Mouse (Mus musculus) brain, embryonic 14.5 days (tissue): ENCODE measurements at regions not wholly inside any gene's neighbourhood (a gene's known extent, or its start where the extent isn't known, plus 50 kb on each side); places are given as distances from the start of the nearest gene placed in this dataset.

Source experiments
- DNase-seq: peaks from one replicate; pipeline ENCODE4 v3.0.0-alpha.2; 2011; ENCODE audit warnings: low read depth
- CTCF ChIP-seq: fragments of 200-500 bp; IDR thresholded peaks from 2 replicates; pipeline ENCODE4 v1.5.1; 2012; ENCODE audit warnings: inconsistent platforms, mild to moderate bottlenecking, moderate library complexity, borderline replicate concordance; ENCODE audit not compliant: insufficient read depth, insufficient read length; ENCODE audit errors: extremely low read depth
- POLR2A ChIP-seq: fragments of 200-500 bp; IDR thresholded peaks from 2 replicates; pipeline ENCODE4 v1.6.1; 2012; ENCODE audit warnings: mild to moderate bottlenecking, inconsistent platforms, borderline replicate concordance; ENCODE audit not compliant: poor library complexity, insufficient read depth, insufficient read length, severe bottlenecking; ENCODE audit errors: extremely low read depth

DNA sequence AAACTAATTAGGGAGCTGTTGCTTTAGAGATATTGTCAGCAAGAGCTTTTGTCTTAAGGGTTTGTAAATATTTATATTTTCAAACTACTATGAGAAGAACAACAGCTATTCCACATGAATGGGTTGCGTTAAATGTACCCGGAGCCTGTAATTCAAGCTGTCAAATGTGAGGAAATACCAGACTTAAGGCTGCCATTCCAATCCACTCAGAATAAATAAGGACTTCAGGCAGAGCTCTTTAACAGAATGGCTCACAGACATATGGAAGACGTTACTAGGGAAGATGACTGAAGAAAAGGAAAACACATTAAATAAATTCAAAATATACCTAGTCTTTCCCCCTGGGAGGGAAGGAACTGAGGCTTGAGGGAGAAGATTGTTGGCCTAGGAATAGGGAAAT, 400.7 kb upstream of the Pappa start:
- DNase-seq, result peak; percentile 52
- TF ChIP-seq CTCF (no peak), POLR2A (no peak)

DNA sequence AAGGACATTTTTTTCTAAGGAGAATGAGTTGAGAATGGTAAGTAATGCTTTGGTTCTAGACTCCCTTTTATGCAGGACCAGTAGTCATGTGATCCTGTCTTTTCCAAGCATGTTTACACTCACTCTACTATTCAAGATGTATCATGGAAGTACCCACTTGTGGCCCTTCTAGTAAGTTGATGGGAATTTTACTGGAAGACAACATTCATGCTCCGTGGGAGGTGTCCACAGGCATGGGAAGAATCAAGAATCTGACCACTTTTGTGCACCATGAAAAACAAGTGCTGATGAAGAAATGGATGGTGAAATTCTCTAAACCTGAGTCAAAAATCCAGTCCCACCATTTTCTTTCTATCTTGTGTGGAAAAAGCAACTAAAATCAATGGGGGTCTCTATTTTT, 399.1 kb upstream of the Pappa start:
- no peak for DNase-seq
- TF ChIP-seq POLR2A (no peak), CTCF (no peak)

DNA sequence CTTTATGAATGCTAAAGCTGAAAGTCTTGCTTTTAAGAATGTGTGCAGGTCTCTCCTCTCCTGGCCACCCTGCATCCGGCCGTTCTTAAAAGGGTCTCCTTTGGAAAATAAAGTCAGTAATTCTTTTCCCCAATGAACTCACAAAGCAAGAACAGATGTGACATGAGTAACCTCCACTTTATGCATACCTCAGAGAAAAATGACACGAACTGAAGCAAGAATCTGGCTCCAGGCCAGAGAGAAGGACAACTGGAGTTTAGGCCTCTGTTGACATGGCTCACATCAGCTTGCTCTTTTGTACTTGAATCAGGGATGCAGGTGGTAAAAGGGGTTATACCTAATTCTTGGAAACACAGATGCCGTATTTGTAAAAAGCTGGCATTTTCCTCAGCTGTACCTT, 368.0 kb upstream of the Pappa start:
- no peak for TF ChIP-seq POLR2A
- no peak for TF ChIP-seq CTCF
- peak; percentile 7 for DNase-seq

DNA sequence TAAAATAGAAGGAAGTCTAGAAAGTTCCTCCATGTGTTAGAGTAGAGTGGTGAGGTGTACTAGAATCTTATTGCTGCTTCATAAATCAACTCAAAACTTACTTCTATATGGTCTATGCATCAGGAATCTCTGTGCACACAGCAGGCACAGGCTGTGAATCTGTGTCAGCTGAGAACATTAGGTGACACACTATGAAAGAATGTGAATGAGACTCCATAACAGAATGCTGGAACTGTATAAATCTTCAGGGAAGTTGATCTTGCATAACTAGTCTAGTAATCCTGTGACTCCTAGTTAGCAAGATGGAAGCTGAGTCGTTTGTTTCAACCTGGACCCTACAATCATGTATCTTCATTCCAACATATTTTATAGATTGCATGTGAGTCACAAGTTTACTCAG, 355.4 kb upstream of the Pappa start:
- TF ChIP-seq POLR2A, result no peak
- TF ChIP-seq CTCF, result no peak
- DNase-seq, result no peak

DNA sequence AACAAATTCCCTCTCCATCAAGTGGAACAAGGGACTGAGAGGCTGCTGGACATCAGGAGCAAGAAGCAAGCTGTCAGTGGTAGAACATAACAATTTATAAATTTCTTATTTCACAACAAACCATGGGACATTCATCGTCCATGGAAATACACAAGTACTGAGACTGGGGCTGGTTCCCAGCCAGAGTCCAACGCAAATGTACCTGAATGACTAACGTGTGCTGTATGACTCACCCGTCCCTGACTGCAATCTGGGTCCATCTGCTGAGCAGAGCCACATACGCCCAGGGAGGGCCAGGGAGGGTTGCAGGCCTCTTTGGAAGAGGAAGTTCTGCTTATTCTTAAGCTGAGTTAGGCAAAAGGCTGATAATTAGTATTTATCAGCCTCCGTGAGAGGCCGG, 320.1 kb upstream of the Pappa start:
- TF ChIP-seq CTCF, result no peak
- no peak for TF ChIP-seq POLR2A
- no peak for DNase-seq

DNA sequence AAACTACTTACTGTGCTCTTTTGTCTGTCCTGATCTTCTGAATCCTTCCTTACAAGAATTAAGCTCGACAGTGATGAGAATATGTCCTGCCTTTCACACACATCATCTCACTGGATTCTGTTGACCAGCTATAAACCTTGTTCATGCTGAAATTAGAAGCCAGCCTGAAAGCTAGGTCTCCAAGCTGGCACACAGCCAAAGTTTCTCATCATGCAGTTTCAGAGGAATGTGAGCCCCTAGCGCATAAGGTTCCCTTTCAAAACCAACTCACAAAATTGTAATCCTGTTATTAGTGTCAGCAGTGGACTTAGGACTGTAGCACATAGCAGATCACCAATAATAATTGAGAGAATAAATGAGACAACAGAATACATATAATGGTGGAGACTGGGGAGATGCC, 319.0 kb upstream of the Pappa start:
- TF ChIP-seq POLR2A, result no peak
- no peak for TF ChIP-seq CTCF
- DNase-seq, result peak; percentile 31

DNA sequence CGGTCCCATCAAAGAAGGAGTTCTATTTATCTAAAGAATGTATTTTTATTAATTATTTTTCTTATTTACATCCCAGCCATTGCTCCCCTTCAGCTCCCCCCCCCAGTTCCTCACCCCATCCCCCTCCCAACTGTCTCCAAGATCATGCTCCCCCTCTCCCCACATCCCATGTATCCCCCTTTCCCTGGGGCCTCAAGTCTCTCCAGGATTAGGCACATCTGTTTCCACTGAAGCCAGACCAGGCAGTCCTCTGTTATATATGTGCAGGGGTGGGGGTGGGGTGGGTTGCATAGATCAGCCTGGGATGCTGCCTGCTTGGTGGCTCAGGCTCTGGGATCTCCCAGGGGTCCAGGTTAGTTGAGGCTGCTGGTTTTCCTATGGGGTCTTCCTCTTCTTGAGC, 316.8 kb upstream of the Pappa start:
- TF ChIP-seq POLR2A, result no peak
- no peak for TF ChIP-seq CTCF
- DNase-seq, result no peak

DNA sequence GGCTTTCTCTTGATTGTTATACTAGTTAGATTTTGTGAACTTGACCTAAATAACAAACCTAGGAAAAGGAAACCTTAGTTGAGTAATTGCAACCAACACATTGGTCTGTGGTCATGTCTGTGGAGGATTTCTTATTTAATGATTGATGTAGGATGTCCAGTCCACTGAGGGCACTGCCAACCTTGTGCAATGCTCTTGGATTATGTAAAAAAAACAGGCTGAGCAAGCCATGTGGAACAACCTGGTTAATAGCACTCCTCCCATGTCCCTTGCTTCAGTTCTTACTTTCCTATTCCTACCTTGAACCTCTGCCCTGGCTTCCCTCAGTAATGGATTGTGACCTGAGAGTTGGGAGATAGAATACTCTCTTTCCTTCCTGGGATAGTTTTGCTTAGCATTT, 312.0 kb upstream of the Pappa start:
- TF ChIP-seq POLR2A (no peak), CTCF (no peak)
- DNase-seq, result no peak

DNA sequence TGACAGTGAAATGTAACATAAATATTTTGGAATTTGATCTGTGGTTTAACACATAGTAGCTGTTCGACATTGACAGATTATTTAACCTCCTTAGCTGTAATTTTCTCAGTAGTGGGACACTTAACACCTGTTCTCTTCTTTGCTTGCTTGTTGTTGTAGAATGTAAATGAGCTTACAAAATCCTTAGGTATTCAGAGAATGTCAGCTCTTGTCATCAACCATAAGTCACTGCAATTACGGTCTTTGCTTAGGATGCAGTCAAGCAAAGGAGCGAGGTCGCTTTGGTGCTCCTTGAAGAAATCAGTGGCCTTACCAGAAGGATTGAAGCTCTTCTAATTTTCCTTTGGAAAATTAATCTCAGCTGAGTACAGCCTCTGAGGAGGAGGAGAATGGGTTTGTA, 311.2 kb upstream of the Pappa start:
- peak; percentile 12 for DNase-seq
- no peak for TF ChIP-seq CTCF
- TF ChIP-seq POLR2A, result no peak

DNA sequence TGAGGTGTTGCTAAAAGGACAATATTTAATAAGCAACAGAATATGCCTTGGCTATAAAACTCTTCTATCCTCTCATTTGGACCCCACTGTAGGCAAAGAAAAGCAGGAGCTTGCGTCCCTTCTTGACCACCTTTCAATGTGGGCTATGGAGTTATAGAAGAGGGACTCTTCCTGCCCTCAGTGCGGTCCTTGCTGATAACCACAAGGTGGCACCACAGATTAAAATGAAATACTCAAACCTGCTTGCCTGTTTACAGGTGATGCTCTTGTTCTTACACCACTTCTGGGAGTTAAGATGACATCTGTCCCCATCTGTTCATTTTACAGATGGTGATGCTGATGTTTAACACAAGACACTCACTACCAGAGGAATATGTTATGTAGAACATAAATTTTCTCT, 291.1 kb upstream of the Pappa start:
- peak; percentile 45 for DNase-seq
- TF ChIP-seq CTCF, result peak; percentile 59; the same call in 1 of the 2 replicates
- TF ChIP-seq POLR2A, result no peak

DNA sequence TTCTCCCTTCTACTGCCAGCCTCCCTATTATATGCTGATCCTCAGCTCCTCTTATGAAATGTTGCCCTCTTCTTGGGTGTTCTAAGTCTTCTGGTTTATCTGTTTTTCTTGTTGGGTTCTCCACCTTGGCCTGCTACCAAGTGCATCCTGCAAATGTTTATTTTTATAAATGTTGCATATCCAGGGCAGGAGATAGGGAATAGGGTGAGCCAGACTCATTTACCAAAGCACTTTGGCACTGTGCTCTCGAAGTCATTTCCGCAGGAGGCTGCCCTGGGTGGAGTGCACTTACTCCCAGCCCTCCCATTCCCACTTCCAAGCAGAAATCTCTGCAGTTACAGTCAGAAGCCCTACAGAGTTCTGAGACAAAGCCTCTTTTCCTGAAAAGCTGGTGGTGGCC, 249.5 kb upstream of the Pappa start:
- DNase-seq, result no peak
- no peak for TF ChIP-seq CTCF
- no peak for TF ChIP-seq POLR2A

DNA sequence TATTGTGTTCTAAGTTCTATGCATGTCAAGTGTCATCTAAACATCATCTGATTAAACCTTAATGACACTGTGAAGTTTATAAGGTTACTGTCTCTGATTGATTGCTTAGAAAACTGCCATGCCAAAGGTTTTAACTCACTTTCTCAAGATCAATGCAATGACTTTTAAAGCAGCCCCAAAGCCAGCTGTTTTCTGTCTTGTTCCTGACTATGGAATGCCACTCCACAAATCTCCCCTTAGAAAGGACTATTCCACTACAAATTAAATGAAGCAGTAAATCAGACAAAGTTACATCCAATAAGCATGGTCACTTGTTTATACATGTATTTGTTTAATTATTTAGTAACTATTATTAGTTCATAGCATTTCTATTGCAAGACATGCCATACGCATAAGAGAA, 247.1 kb upstream of the Pappa start:
- TF ChIP-seq CTCF (no peak), POLR2A (no peak)

DNA sequence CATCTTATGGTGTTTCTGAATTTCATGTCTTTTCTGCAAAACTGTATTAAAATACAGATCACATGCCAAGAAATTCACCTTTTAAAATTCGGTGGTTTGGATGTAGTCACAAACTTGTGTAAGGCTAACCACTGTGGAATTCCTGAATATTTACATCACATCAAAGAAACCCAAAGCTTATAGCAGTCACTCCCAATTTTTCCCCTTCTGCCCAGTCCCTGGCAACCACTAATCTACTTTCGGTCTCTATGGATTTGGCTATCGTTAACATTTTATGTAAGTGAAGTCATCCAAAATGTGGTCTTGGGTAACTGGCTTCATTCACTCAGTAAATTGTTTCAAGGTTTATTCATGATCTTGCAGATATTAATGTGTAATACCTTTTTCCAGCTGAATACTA, 226.0 kb upstream of the Pappa start:
- TF ChIP-seq CTCF, result no peak
- no peak for TF ChIP-seq POLR2A
- peak; percentile 3 for DNase-seq

More for the DNA sequence above, 247.1 kb upstream of the Pappa start:
- DNase-seq, result no peak
